Mouse (Mus musculus) CH12.LX (cell line): ENCODE results near the gene Prkn.

ENCODE experiments used
- CTCF ChIP-seq, 2 experiments: IDR thresholded peaks in 1 of 2; conservative IDR thresholded peaks in 1 of 2; 2 replicates each; pipeline ENCODE4 v1.5.1; 2011 to 2012; ENCODE audit warnings: low read depth in 2 of 2, low read length in 2 of 2, improper control_type of control experiment in 1 of 2, inconsistent platforms in 1 of 2, mild to moderate bottlenecking in 1 of 2, moderate library complexity in 1 of 2
- EP300 ChIP-seq: IDR thresholded peaks from 2 replicates; pipeline ENCODE4 v1.6.1; 2011; ENCODE audit warnings: low read length, improper control_type of control experiment
- JUN ChIP-seq: IDR thresholded peaks from 2 replicates; pipeline ENCODE4 v1.6.1; 2011; ENCODE audit warnings: low read depth, mild to moderate bottlenecking, low read length, improper control_type of control experiment, moderate library complexity; ENCODE audit not compliant: insufficient read depth
- KAT2A ChIP-seq: IDR thresholded peaks from 2 replicates; pipeline ENCODE4 v1.6.1; 2012; ENCODE audit warnings: low read length, improper control_type of control experiment, inconsistent platforms; ENCODE audit not compliant: insufficient replicate concordance
- MAX ChIP-seq: IDR thresholded peaks from 2 replicates; pipeline ENCODE4 v1.6.1; 2011; ENCODE audit warnings: low read length, improper control_type of control experiment
- MYC ChIP-seq: IDR thresholded peaks from 2 replicates; pipeline ENCODE4 v1.6.1; 2011; ENCODE audit warnings: low read depth, mild to moderate bottlenecking, improper control_type of control experiment, low read length
- NRF1 ChIP-seq: IDR thresholded peaks from 2 replicates; pipeline ENCODE4 v1.6.1; 2014; ENCODE audit warnings: low read depth, mild to moderate bottlenecking, inconsistent platforms, low read length, improper control_type of control experiment, moderate library complexity
- POLR2A ChIP-seq: IDR thresholded peaks from 2 replicates; pipeline ENCODE4 v1.6.1; 2011; ENCODE audit warnings: low read depth, mild to moderate bottlenecking, improper control_type of control experiment, low read length
- TCF12 ChIP-seq: IDR thresholded peaks from 2 replicates; pipeline ENCODE4 v1.6.1; 2014; ENCODE audit warnings: low read depth, mild to moderate bottlenecking, inconsistent platforms, low read length, improper control_type of control experiment
- UBTF ChIP-seq: IDR thresholded peaks from 2 replicates; pipeline ENCODE4 v1.6.1; 2012; ENCODE audit warnings: low read depth, mild to moderate bottlenecking, inconsistent platforms, low read length, improper control_type of control experiment, moderate library complexity
- ZC3H11A ChIP-seq: IDR thresholded peaks from 2 replicates; pipeline ENCODE4 v1.6.1; 2012; ENCODE audit warnings: low read depth, mild to moderate bottlenecking, inconsistent platforms, low read length, improper control_type of control experiment
- ZNF384 ChIP-seq: IDR thresholded peaks from 2 replicates; pipeline ENCODE4 v1.6.1; 2012; ENCODE audit warnings: low read depth, low read length, improper control_type of control experiment, inconsistent platforms

- TF ChIP-seq MYC, result no peak
- TF ChIP-seq CTCF (conservative IDR thresholded peaks at IDR 0.05 in 1 of 2, IDR thresholded peaks at IDR 0.05 in 1 of 2; ENCODE audit: low read depth in 2 of 2, low read length in 2 of 2), result no peak
- TF ChIP-seq NRF1, result no peak
- no peak for TF ChIP-seq TCF12
- TF ChIP-seq EP300, result no peak
- TF ChIP-seq UBTF, result no peak
- TF ChIP-seq JUN, result no peak
- no peak for TF ChIP-seq ZC3H11A
- no peak for TF ChIP-seq ZNF384
- no peak for TF ChIP-seq POLR2A
- no peak for TF ChIP-seq MAX
- no peak for TF ChIP-seq KAT2A
Measured at GRCm38 (mm10) chr17:11510081-11510480, 669.9 kb downstream of the Prkn start.
